Mouse (Mus musculus) neural tube, embryonic 15.5 days (tissue): Measurements from ENCODE around the gene Dmc1. TPM values are rescaled to one million over a fixed set of nuclear protein-coding genes. Genes with fewer than 3 reads are reported as not detected.

Experiments used
- ATAC-seq: fragments of 200-750 bp; cut with Nextera tagmentation; 2 replicates; pipeline ENCODE4 v1.8.0; 2017; ENCODE audit warnings: mild to moderate bottlenecking, moderate TSS enrichment, moderate library complexity; ENCODE audit not compliant: low FRiP score
- H3K27ac ChIP-seq: fragments of 300-500 bp; sonication (generic); replicated peaks from 2 replicates; pipeline ENCODE4 v1.5.1; 2015; ENCODE audit warnings: mild to moderate bottlenecking, inconsistent platforms
- H3K27me3 ChIP-seq: fragments of 300-500 bp; sonication (generic); replicated peaks from 2 replicates; pipeline ENCODE4 v1.6.1; 2015; ENCODE audit warnings: inconsistent platforms
- H3K36me3 ChIP-seq: fragments of 300-500 bp; sonication (generic); 2 replicates; pipeline ENCODE4 v1.6.1; 2015; ENCODE audit warnings: inconsistent platforms
- H3K4me1 ChIP-seq: fragments of 300-500 bp; sonication (generic); 2 replicates; pipeline ENCODE4 v1.6.1; 2015; ENCODE audit warnings: inconsistent platforms
- H3K4me2 ChIP-seq: fragments of 300-500 bp; sonication (generic); 2 replicates; pipeline ENCODE4 v1.6.1; 2015; ENCODE audit warnings: inconsistent platforms, mild to moderate bottlenecking, moderate library complexity
- H3K4me3 ChIP-seq: fragments of 300-500 bp; sonication (generic); replicated peaks from 2 replicates; pipeline ENCODE4 v1.5.1; 2015; ENCODE audit warnings: mild to moderate bottlenecking, inconsistent platforms
- H3K9ac ChIP-seq: fragments of 300-500 bp; sonication (generic); replicated peaks from 2 replicates; pipeline ENCODE4 v1.6.1; 2015; ENCODE audit warnings: mild to moderate bottlenecking, inconsistent platforms
- H3K9me3 ChIP-seq: fragments of 300-500 bp; sonication (generic); replicated peaks from 2 replicates; pipeline ENCODE4 v1.6.1; 2016; ENCODE audit warnings: inconsistent platforms
- WGBS: fragments of 180-500 bp; shearing (Covaris S2); methylation state at CpG from one replicate; pipeline ENCODE4 v1.1.7; 2015; ENCODE audit warnings: mixed read lengths; 5-methylcytosine and 5-hydroxymethylcytosine counted together
- polyA plus RNA-seq: library from polyadenylated mRNA; unstranded; fragments of >200 nt; fragmentation: Nextera tagmentation; extraction: Ambion mirVana; gene quantifications from 2 replicates; pipeline ENCODE4 v1.2.1, GENCODE M21; 2015

The Dmc1 gene
- polyA plus RNA-seq, 1 experiment from 2014 or later, result 1.0 TPM

DNA sequence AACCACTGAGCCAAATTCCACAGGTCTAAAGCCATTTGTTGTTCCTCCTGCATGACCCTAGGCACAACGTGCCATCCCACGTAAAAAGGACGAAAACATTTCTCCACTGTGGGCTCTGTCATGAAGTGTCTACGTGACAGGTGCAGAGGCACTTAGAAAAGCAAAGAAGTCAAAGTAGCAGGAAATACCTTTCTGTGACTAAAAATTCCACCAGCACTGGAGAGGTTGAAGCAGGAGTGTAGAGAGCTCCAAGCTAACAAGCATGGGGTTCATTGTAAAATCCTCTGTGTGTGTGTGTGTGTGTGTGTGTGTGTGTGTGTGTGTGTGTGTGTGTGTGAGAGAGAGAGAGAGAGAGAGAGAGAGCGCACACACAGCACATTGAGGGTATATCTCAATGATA lies 52.3 kb downstream of the Dmc1 start:
- H3K9me3 ChIP-seq, result no peaks in the 10 kb centered on the region
- no peaks in the 10 kb centered on the region for H3K36me3 ChIP-seq
- WGBS, result 86% methylated on average over 5 of the region's 5 CpGs
- H3K4me3 ChIP-seq, result no peak overlapping the region
- no peak overlapping the region for H3K4me2 ChIP-seq
- H3K27me3 ChIP-seq, result no peaks in the 10 kb centered on the region
- no peak overlapping the region for H3K27ac ChIP-seq
- no peak overlapping the region for H3K9ac ChIP-seq
- no peaks in the 10 kb centered on the region for H3K4me1 ChIP-seq
- no peak for ATAC-seq

DNA sequence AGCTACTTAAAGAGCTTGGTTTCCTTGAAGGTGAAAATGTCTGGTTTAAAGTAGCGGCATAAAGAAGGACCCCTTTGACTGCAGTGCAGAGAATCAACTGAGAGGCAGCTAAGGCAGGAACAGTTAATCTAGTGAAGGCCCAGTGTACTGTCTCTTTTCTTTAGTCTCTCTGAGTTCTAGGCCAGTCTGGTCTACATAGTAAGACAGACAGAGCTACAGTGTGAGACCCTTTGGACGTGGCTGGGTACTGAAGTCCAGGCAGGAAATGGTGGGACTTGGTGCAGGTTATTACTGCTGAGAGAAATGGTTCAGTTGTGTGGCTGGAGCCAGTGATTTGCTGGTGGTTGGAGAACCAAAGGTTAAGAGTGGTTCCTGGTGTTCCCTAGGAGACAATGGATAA lies 56.7 kb downstream of the Dmc1 start:
- 92% methylated on average over 2 of the region's 2 CpGs for WGBS
- Histone ChIP-seq H3K4me3 (no peak overlapping the region), H3K4me2 (no peak overlapping the region), H3K27me3 (no peaks in the 10 kb centered on the region), H3K36me3 (peaks cover 10% of the 10 kb centered on the region), H3K9ac (no peak overlapping the region), H3K4me1 (peaks cover 24% of the 10 kb centered on the region), H3K9me3 (no peaks in the 10 kb centered on the region), H3K27ac (no peak overlapping the region)
- ATAC-seq, result no peak

DNA sequence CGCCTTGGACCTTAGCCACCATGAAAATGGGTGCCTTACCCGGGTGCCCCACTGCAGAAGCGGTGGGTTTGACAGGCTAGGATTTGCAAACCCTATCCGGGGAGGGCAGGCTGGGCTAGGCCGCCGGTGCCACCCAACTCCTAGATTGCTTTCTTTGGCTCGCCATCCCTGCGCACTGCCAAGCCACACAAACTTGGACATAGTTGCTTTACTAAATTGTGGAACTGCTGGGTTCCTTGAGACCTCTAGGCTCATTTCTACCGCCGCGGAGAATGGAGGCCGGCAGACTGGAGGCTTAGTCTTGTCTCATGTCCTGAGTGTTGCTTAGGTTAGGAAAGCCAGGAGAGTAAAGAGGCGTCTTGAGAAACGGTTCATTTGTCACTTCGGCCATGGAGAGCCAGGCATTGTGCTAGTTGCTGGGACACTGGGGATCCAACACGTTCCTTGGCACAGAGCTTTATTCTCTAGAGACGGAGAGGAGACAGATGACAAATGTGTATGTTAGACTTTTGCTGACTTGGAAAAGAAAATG lies 57.6 kb downstream of the Dmc1 start:
- Histone ChIP-seq H3K27ac (peak overlapping the region; percentile 99), H3K4me3 (peak overlapping the region; percentile 84), H3K9ac (peak overlapping the region; percentile 36), H3K27me3 (no peaks in the 10 kb centered on the region), H3K4me2 (peak overlapping the region; percentile 57), H3K4me1 (peaks cover 27% of the 10 kb centered on the region), H3K9me3 (no peaks in the 10 kb centered on the region), H3K36me3 (peaks cover 18% of the 10 kb centered on the region)
- peak; percentile 31 for ATAC-seq
- 80% methylated on average over 17 of the region's 17 CpGs for WGBS

DNA sequence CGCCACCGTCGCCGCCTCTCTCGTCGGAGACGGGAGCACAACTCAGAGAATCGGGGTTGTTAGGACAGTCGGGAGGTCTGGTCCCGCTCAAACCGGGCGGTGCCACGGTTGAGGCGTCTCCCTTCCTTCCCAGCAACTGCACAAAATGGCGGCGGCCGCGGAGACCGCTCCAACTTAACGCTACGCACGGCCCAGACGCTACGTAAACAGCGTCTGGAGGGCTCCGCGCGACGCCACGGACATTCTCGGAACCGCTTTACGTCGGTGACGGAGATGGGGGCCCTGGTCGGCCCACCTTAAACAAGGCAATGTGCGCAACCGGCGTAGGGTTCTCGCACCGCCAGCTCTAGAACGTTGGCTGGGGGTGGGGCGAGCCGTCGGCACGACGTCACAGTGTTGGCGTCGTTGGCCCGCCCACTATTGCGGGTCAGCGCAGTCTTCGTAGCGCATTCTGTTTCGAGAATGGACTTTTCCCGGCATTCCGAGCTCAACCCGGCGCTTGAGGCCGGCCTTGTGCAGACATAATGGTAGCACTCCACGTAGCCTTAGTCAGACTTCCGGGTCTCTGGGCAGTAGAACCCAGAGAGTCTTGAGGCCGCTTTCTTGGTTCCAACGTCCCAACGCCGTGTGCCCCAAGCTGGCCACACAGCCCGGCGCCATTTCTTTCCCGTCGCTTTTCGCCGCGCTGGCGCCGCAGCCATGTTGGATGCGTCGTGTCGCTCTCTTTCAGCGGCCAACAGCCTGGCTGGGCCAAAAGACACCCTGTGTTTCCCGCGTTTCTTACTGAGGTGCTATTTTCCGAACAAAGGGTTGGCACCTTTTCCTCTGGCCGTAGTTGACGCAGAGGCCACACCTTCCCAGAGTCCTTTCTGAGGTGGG lies 58.3 kb downstream of the Dmc1 start, which contains the start of gene Ddx17:
Ddx17 (minus strand) TSS at position 332 of the 879 bp plus-strand sequence.
- H3K4me2 ChIP-seq, result peak within 1 kb of the TSS; percentile 69
- peak; percentile 98 for ATAC-seq
- peak within 1 kb of the TSS; percentile 97 for H3K9ac ChIP-seq
- WGBS, result 1% methylated on average over 84 of the region's 84 CpGs
- H3K9me3 ChIP-seq, result no peaks in the 10 kb centered on the region
- peak within 1 kb of the TSS; percentile 84 for H3K4me3 ChIP-seq
- H3K4me1 ChIP-seq, result peaks cover 27% of the 10 kb centered on the region
- peaks cover 25% of the 10 kb centered on the region for H3K36me3 ChIP-seq
- peak within 1 kb of the TSS; percentile 99 for H3K27ac ChIP-seq
- H3K27me3 ChIP-seq, result no peaks in the 10 kb centered on the region

DNA sequence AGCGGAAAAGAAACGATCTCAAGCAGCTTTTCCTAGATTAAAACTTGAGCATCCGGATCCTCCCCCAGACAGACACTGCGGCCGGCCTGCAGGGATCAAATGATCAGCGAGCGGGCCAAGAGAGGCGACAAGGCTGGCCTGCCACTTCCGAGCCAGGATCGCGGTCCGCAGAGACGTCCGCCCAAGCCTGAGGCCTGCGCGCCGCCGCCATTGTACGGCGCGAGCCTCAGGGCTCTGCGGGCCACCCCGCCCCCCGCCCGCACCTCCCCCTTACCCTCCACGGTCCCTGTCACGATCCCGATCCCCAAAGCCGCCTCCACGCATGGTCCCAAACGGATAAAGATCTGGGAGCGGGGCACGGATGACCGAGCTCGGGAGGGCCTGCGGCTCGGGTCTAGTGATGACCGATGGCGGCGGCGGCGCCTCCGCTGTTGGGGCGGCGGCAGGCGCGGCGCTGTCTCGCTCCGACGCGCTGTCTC lies 58.9 kb downstream of the Dmc1 start:
- H3K4me2 ChIP-seq, result peak overlapping the region; percentile 69
- H3K9me3 ChIP-seq, result no peaks in the 10 kb centered on the region
- no peaks in the 10 kb centered on the region for H3K27me3 ChIP-seq
- ATAC-seq, result peak; percentile 77
- H3K4me1 ChIP-seq, result peaks cover 27% of the 10 kb centered on the region
- H3K36me3 ChIP-seq, result peaks cover 29% of the 10 kb centered on the region
- H3K4me3 ChIP-seq, result peak overlapping the region; percentile 84
- H3K27ac ChIP-seq, result peak overlapping the region; percentile 99
- WGBS, result under 1% methylated on average over 51 of the region's 52 CpGs
- H3K9ac ChIP-seq, result peak overlapping the region; percentile 97

DNA sequence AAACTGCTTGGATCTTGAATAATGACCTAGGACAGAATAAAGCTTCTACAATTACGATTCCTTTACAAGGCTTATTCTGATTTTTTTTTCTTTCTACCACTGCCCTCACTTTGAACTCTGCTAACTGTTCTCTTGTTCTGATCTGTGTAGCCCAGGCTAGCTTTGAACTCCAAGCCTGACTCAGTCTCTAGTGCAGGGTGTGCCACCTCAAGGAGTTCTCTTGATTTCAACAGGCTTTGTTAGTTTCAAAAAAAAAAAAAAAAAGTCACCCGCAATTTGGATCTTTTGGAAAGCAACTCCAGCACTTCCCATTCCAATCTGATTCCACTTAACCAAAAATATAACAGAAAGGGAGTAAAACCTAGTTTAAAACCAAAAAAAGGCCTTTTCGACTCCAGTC lies 59.4 kb downstream of the Dmc1 start:
- H3K27me3 ChIP-seq, result no peaks in the 10 kb centered on the region
- H3K4me2 ChIP-seq, result peak overlapping the region; percentile 69
- peaks cover 34% of the 10 kb centered on the region for H3K36me3 ChIP-seq
- peak overlapping the region; percentile 84 for H3K4me3 ChIP-seq
- peaks cover 31% of the 10 kb centered on the region for H3K4me1 ChIP-seq
- under 1% methylated on average over 3 of the region's 3 CpGs for WGBS
- peak overlapping the region; percentile 99 for H3K27ac ChIP-seq
- H3K9ac ChIP-seq, result peak overlapping the region; percentile 97
- H3K9me3 ChIP-seq, result no peaks in the 10 kb centered on the region
- ATAC-seq, result no peak

DNA sequence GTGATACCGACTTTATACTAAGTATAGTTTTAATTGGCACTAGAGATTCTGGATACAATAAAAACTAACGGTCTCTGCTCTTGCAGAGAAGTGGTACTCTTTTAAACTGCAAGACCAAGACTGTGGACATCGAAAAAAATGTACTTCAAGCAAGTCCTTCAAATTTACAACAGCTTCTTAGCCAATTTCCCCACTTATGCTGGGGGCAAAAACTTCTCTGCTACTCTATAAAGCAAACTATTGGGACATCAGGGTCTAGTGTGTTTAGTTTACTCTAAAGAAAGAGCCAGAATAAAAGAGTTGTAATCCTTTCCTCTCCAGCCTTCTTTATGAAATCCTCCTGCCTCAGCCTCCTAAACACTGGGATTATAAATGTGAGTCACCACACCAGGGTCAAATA lies 60.9 kb downstream of the Dmc1 start:
- Histone ChIP-seq H3K27me3 (no peaks in the 10 kb centered on the region), H3K9me3 (no peaks in the 10 kb centered on the region), H3K27ac (no peak overlapping the region), H3K9ac (no peak overlapping the region), H3K36me3 (peaks cover 49% of the 10 kb centered on the region), H3K4me1 (peaks cover 32% of the 10 kb centered on the region), H3K4me3 (peak overlapping the region; percentile 84), H3K4me2 (peak overlapping the region; percentile 69)
- 95% methylated on average over 3 of the region's 3 CpGs for WGBS
- ATAC-seq, result no peak

DNA sequence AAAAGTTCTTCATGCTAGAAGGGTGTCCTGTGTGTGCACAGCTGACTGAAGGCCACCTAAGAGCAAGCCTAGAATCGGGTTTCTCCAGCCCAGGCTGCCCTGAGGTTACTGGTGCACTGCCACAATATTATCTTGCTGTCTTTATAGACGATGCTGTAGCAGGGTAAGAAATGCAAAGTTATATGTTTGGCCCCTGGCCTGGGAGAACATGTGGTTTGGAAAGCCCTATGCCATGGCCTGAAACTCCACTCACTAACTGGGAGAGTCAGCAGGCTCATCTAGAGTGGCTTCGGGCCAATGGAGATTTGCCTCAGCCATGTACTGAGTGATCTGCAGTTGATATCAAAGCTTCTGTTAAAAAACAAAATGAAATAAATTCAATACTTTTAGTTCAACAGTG lies 71.1 kb downstream of the Dmc1 start:
- no peak for ATAC-seq
- H3K27me3 ChIP-seq, result no peaks in the 10 kb centered on the region
- 93% methylated on average over 3 of the region's 3 CpGs for WGBS
- no peaks in the 10 kb centered on the region for H3K4me1 ChIP-seq
- no peak overlapping the region for H3K9ac ChIP-seq
- peaks cover 95% of the 10 kb centered on the region for H3K36me3 ChIP-seq
- H3K9me3 ChIP-seq, result no peaks in the 10 kb centered on the region
- no peak overlapping the region for H3K4me2 ChIP-seq
- no peak overlapping the region for H3K4me3 ChIP-seq
- no peak overlapping the region for H3K27ac ChIP-seq

DNA sequence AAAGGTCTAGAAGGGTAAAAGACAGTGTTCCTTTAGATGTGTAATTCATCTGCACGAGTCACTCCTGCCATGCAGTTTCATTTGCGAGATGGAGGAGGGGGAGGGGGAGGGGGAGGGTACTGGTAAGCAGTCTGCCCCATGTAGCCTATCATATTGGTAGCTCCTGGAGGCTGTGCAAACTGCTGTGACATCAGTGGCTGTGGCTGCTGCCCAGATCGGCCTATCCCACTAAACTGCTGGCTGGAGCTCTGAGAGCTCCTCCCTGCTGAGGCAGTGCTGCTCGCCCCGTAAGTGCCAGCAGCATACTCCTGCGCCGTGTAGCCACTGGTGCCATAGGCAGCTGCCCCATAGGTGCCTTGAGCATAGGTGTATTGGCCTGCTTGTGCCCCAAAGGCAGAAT lies 75.0 kb downstream of the Dmc1 start:
- no peak for ATAC-seq
- WGBS, result 82% methylated on average over 7 of the region's 7 CpGs
- Histone ChIP-seq H3K27me3 (no peaks in the 10 kb centered on the region), H3K9me3 (no peaks in the 10 kb centered on the region), H3K4me3 (no peak overlapping the region), H3K4me2 (no peak overlapping the region), H3K9ac (no peak overlapping the region), H3K36me3 (peaks cover 85% of the 10 kb centered on the region), H3K4me1 (no peaks in the 10 kb centered on the region), H3K27ac (no peak overlapping the region)

DNA sequence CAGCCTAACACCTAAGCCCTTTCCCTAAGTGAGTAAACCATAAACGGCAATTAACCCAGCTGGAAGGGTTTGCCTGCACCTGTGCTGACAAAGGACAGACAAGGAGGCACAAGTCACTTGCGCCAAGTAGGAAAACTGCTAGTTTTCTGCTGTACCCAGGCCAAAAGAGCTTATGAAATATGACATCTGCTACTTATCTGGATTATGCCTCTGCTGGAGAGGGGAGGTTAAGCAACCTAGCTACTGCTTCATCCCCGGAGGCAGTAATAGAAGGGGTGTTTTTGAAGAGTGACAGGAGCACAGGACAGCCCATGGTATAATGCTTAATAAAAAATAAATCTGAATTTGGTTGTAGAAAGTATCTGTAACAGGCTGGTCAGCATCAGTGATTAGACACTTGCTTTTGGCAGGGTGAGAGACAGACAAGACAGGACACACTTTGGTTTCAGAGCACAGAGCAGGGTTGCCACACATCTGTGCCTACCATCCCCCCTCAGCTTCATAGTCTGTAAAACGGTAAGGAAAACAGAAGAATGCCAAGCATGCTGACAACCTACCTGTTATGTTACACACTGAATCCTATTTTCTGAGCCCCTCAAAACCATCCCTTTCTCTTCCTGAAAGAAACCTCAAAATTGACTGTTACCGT lies 76.8 kb downstream of the Dmc1 start:
- no peaks in the 10 kb centered on the region for H3K27me3 ChIP-seq
- 81% methylated on average over 5 of the region's 5 CpGs for WGBS
- no peak overlapping the region for H3K4me3 ChIP-seq
- H3K9me3 ChIP-seq, result no peaks in the 10 kb centered on the region
- peaks cover 69% of the 10 kb centered on the region for H3K36me3 ChIP-seq
- no peak for ATAC-seq
- no peaks in the 10 kb centered on the region for H3K4me1 ChIP-seq
- no peak overlapping the region for H3K4me2 ChIP-seq
- H3K27ac ChIP-seq, result no peak overlapping the region
- no peak overlapping the region for H3K9ac ChIP-seq

DNA sequence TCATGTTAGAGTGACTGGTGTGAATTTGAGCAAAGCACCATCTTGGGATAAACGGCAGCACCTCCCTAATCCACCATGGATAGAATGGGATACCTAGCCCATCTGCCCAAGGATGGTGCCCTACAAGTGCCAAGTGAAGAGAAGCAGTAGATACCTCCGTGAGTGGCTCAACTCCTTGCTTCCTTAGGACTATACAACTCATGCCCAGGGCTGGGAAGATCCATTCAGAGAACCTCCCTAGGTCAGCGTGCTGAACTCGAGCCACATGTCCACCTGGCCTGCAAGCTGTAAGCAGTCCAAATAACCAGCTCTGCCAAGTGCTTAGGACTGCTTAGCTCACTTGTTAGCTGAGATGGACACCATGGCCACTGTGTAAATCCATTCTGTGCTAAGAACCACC lies 77.7 kb downstream of the Dmc1 start:
- H3K4me2 ChIP-seq, result no peak overlapping the region
- no peak for ATAC-seq
- no peak overlapping the region for H3K9ac ChIP-seq
- no peak overlapping the region for H3K27ac ChIP-seq
- peaks cover 61% of the 10 kb centered on the region for H3K36me3 ChIP-seq
- no peak overlapping the region for H3K4me3 ChIP-seq
- WGBS, result 81% methylated on average over 4 of the region's 4 CpGs
- H3K9me3 ChIP-seq, result no peaks in the 10 kb centered on the region
- H3K4me1 ChIP-seq, result no peaks in the 10 kb centered on the region
- H3K27me3 ChIP-seq, result no peaks in the 10 kb centered on the region
